Mouse (Mus musculus): ENCODE results near the gene Rab8b.

GRCm38 (mm10) chr9:66914540-66914939, 4.9 kb downstream of the Rab8b start:
- no peak for TF ChIP-seq EP300 (IDR thresholded peaks at IDR 0.05; ENCODE audit: low read depth)
- no peak for TF ChIP-seq CTCF (IDR thresholded peaks at IDR 0.05; ENCODE audit: low read depth)

Data from heart, postnatal 0 days (tissue).